Mouse (Mus musculus): ENCODE results near the gene Gusb. TPM values are rescaled to one million over a fixed set of nuclear protein-coding genes. Genes with fewer than 3 reads are reported as not detected.
"Not testable (repeated sequence)": the region's sequence is repeated elsewhere in the genome, so short reads cannot be mapped to it uniquely, and the experiment has no call there.

Gusb gene
- polyA plus RNA-seq, 1 experiment from 2014 or later = 31.9 TPM

DNA sequence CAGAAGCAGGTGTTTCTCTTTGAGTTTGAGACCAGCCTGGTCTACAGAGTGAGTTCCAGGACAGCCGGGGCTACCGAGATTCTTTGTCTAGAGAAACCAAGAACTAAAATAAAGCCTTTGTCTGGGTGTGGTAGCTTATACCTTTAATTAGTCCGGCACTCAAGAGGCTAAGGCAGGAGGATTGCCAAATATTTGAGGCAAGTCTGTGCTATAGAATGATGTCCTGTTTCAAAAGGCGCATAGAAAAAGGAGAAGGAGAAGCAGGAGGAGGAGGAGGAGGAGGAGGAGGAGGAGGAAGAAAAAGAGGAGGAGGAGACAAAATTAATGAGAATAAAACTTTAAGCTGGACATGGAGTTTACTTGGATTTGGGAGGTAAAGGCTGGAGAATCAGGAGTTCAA, 39.6 kb downstream of the Gusb start:
- no peak overlapping the region for H3K4me2 ChIP-seq

GRCm38 (mm10) chr5:129955792-129956191, 47.1 kb downstream of the Gusb start:
- Histone ChIP-seq H3K36me3 (no peaks in the 10 kb centered on the region; the same call in 1 of the 2 replicates), H3K9ac (no peak overlapping the region), H3K9me3 (no peaks in the 10 kb centered on the region), H3K27me3 (no peaks in the 10 kb centered on the region), H3K4me1 (replicated peaks) (no peaks in the 10 kb centered on the region), H3K4me3 (no peak overlapping the region), H3K4me2 (no peak overlapping the region), H3K27ac (replicated peaks) (no peak overlapping the region)
- WGBS = 87% methylated on average over 6 of the region's 6 CpGs
- no peak for ATAC-seq (ENCODE audit: low FRiP score, low read depth)

More for the DNA sequence above, 39.6 kb downstream of the Gusb start:
- H3K4me1 ChIP-seq (replicated peaks) = no peaks in the 10 kb centered on the region
- 82% methylated on average over 4 of the region's 4 CpGs for WGBS
- no peaks in the 10 kb centered on the region; the same call in 1 of the 2 replicates for H3K36me3 ChIP-seq
- H3K4me3 ChIP-seq = no peak overlapping the region
- no peak overlapping the region for H3K27ac ChIP-seq (replicated peaks)
- no peak for ATAC-seq (ENCODE audit: low FRiP score, low read depth)
- no peak overlapping the region for H3K9ac ChIP-seq
- H3K27me3 ChIP-seq = no peaks in the 10 kb centered on the region
- no peaks in the 10 kb centered on the region for H3K9me3 ChIP-seq

DNA sequence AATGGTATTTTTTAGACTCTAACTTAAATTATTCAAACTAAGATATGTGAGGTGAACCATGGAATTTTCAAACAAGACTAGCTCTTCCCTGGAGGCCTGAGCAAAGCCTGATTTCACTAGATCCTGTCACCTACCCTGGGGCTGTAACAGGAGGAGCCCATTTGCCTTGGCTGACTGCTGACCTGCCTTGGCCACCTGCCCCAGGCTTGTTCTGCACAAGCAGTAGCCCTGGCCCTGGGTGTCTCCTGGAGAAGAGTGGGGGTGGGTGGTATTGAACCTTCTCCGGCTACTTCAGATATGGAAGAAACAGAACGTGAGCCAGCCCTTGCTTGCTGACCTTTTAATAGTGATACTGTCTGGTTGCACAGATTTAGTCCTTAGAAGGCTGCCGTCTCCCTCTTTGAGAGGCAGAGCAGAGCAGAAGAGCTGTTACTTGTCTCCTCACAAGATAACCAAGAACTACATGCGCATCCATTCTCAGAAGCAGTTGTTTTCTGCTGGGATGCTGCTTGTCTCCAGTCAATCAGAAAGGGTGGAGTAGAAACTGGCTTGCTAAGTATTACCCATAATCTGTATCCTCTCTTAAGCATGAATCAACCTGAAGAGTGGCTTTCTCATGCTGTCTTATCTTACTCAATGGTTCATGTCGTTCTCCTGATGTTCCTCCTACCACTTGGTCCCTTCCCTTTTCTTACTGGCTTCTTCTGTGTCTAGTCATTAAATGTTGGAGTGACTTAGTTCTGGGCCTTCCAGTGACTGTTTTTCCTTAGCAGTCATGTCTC, 48.2 kb downstream of the Gusb start:
- no peak for ATAC-seq (ENCODE audit: low FRiP score, low read depth)
- Histone ChIP-seq H3K4me2 (no peak overlapping the region), H3K9me3 (no peaks in the 10 kb centered on the region), H3K4me1 (replicated peaks) (no peaks in the 10 kb centered on the region), H3K27me3 (no peaks in the 10 kb centered on the region), H3K36me3 (no peaks in the 10 kb centered on the region), H3K9ac (no peak overlapping the region), H3K4me3 (no peak overlapping the region), H3K27ac (replicated peaks) (no peak overlapping the region)
- 91% methylated on average over 5 of the region's 5 CpGs for WGBS

GRCm38 (mm10) chr5:129952143-129952542, 50.7 kb downstream of the Gusb start:
- ATAC-seq (ENCODE audit: low FRiP score, low read depth) = no peak
- 99% methylated on average over 4 of the region's 4 CpGs for WGBS
- Histone ChIP-seq H3K4me2 (no peak overlapping the region), H3K36me3 (no peaks in the 10 kb centered on the region), H3K4me3 (no peak overlapping the region), H3K9me3 (no peaks in the 10 kb centered on the region), H3K9ac (no peak overlapping the region), H3K27ac (replicated peaks) (no peak overlapping the region), H3K4me1 (replicated peaks) (no peaks in the 10 kb centered on the region), H3K27me3 (no peaks in the 10 kb centered on the region)

DNA sequence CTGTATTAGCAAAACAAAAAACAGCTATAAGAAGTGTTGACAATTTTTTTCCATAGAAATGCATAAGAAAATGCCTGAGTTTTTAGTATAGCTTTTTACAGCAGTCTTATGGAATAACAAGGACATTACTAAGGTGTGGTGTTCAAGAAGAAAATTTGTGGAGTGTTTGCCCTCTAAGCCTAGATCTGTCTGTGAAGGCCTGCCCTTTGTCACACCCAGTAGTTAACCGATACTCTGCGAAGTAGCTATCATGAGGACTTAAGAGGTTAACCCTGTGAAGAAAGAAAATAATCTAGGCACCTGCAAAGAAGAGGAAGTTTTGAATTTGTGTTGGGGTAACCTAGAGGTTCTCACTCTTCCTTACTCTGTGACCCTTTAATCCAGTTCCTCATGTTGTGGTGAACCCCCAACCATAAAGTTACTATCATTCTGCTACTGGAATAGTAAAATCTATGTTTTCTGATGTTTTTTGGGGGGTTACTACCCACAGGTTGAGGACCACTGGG, 55.3 kb downstream of the Gusb start:
- H3K4me2 ChIP-seq = no peak overlapping the region
- no peak overlapping the region for H3K4me3 ChIP-seq
- H3K27ac ChIP-seq (replicated peaks) = no peak overlapping the region
- ATAC-seq (ENCODE audit: low FRiP score, low read depth) = no peak
- no peak overlapping the region for H3K9ac ChIP-seq
- no peaks in the 10 kb centered on the region for H3K27me3 ChIP-seq
- peaks cover 10% of the 10 kb centered on the region for H3K4me1 ChIP-seq (replicated peaks)
- H3K36me3 ChIP-seq = no peaks in the 10 kb centered on the region
- H3K9me3 ChIP-seq = no peaks in the 10 kb centered on the region
- WGBS = 98% methylated on average over 2 of the region's 2 CpGs

DNA sequence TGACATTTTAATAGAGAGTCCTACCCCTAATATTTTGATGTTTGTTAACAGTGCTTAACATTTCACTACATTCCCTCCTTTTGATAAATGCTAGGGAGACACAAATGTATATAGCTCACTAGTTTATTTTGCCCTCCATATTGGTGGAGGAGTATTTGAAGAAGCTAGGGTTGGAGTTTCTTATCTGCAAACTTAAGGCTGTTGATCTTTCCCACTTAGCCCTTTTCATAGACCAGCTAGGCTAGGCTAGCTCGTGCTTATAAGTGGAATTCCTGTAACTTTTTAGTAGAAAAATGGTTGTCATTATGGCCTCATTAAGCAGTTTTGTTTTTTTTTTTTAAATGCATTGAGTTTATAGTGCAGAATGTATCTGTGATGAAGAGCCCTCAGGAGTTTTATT, 59.4 kb downstream of the Gusb start:
- WGBS = 89% methylated on average over 1 of the region's 1 CpGs
- H3K4me3 ChIP-seq = no peak overlapping the region
- 0 out of 2 replicates have a peak overlapping the region, but pooled peaks have one; percentile 15 for H3K4me2 ChIP-seq
- H3K9me3 ChIP-seq = no peaks in the 10 kb centered on the region
- H3K36me3 ChIP-seq = no peaks in the 10 kb centered on the region
- no peak overlapping the region for H3K27ac ChIP-seq (replicated peaks)
- no peak overlapping the region for H3K9ac ChIP-seq
- no peak for ATAC-seq (ENCODE audit: low FRiP score, low read depth)
- no peaks in the 10 kb centered on the region for H3K27me3 ChIP-seq
- H3K4me1 ChIP-seq (replicated peaks) = peaks cover 10% of the 10 kb centered on the region

- H3K4me2 ChIP-seq = peak overlapping the region; percentile 60
- peak overlapping the region; percentile 58 for H3K4me3 ChIP-seq
- peak overlapping the region; percentile 65 for H3K27ac ChIP-seq (replicated peaks)
- H3K9ac ChIP-seq = peak overlapping the region; percentile 71
- H3K9me3 ChIP-seq; H3K4me1 ChIP-seq (replicated peaks); H3K27me3 ChIP-seq; H3K36me3 ChIP-seq: not testable (repeated sequence)
- WGBS = under 1% methylated on average over 40 of the region's 82 CpGs
- peak; percentile 49 for ATAC-seq (ENCODE audit: low FRiP score, low read depth)
These were observed 60.5 kb downstream of the Gusb start for GRCm38 (mm10) chr5:129942073-129942939.

GRCm38 (mm10) chr5:129941495-129942045, 61.3 kb downstream of the Gusb start, which contains the start of gene Vkorc1l1:
TSS of gene Vkorc1l1 (plus strand) at chr5:129941970.
- Histone ChIP-seq H3K9me3 (no peaks in the 10 kb centered on the region), H3K4me2 (peak within 1 kb of the TSS; percentile 60), H3K4me1 (replicated peaks) (peaks cover 10% of the 10 kb centered on the region), H3K27me3 (no peaks in the 10 kb centered on the region), H3K4me3 (peak within 1 kb of the TSS; percentile 58), H3K9ac (peak within 1 kb of the TSS; percentile 71), H3K27ac (replicated peaks) (peak within 1 kb of the TSS; percentile 75), H3K36me3 (no peaks in the 10 kb centered on the region)
- WGBS = 1% methylated on average over 52 of the region's 59 CpGs
- peak; percentile 98 for ATAC-seq (ENCODE audit: low FRiP score, low read depth)

DNA sequence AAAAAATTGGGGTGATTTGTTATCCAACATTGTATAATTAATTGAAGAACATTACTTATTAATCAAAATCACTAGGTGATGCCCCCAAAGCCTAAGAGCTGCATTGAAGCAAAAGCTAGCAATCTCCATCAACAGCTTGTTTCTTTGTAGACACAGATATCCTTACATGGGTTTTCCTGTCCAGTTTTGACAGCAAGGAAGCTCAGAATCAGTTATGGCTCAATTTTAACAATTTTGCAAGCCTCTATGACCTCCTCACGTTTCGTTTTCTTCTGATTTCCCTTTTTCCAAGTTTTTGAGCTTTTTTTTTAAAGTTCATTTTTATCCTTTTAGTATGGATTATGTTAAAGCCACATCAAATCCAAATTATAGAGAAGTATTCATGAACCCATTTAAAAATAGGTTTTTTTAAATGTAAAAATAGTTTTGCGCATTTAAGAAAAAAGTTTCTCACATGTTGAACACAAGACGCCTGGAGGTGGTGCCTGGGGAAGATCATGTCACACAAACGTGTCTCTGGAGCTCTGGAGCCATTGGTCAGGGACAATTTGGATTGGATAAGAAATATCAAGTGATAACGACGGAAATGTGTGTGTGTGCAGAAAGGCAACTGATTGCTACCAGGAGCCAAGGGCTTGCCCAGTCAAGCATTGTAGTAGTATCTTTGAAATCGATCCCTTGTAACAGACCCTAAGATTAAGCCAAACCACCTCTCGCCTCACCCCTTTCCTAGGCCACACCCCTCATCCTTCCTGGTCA, 61.9 kb downstream of the Gusb start:
- H3K4me1 ChIP-seq (replicated peaks) = peaks cover 10% of the 10 kb centered on the region
- no peaks in the 10 kb centered on the region for H3K27me3 ChIP-seq
- H3K27ac ChIP-seq (replicated peaks) = peak overlapping the region; percentile 75
- H3K4me2 ChIP-seq = peak overlapping the region; percentile 57
- peak overlapping the region; percentile 58 for H3K4me3 ChIP-seq
- 9% methylated on average over 9 of the region's 9 CpGs for WGBS
- no peaks in the 10 kb centered on the region for H3K9me3 ChIP-seq
- no peak for ATAC-seq (ENCODE audit: low FRiP score, low read depth)
- no peaks in the 10 kb centered on the region for H3K36me3 ChIP-seq
- H3K9ac ChIP-seq = peak overlapping the region; percentile 32; the same call in 1 of the 2 replicates

- H3K27ac ChIP-seq (replicated peaks) = no peak overlapping the region
- no peak overlapping the region for H3K4me2 ChIP-seq
- H3K9me3 ChIP-seq = no peaks in the 10 kb centered on the region
- H3K36me3 ChIP-seq = no peaks in the 10 kb centered on the region
- no peak overlapping the region for H3K4me3 ChIP-seq
- no peak for ATAC-seq (ENCODE audit: low FRiP score, low read depth)
- H3K4me1 ChIP-seq (replicated peaks) = peaks cover 10% of the 10 kb centered on the region
- H3K27me3 ChIP-seq = no peaks in the 10 kb centered on the region
- no peak overlapping the region for H3K9ac ChIP-seq
- 71% methylated on average over 2 of the region's 2 CpGs for WGBS
These were observed 62.6 kb downstream of the Gusb start for GRCm38 (mm10) chr5:129940281-129940680.
